Mouse (Mus musculus) spleen, adult 12 weeks (tissue): ENCODE results near the gene Dppa3.
A peak's percentile ranks its signal among the peaks of the same experiment; 100 is the strongest.
"Not testable (repeated sequence)": the region's sequence is repeated elsewhere in the genome, so short reads cannot be mapped to it uniquely, and the experiment has no call there.

ENCODE experiments used
- DNase-seq: peaks from one replicate; pipeline ENCODE4 v3.0.0; 2022; ENCODE audit warnings: low spot score

The Dppa3 gene

DNA sequence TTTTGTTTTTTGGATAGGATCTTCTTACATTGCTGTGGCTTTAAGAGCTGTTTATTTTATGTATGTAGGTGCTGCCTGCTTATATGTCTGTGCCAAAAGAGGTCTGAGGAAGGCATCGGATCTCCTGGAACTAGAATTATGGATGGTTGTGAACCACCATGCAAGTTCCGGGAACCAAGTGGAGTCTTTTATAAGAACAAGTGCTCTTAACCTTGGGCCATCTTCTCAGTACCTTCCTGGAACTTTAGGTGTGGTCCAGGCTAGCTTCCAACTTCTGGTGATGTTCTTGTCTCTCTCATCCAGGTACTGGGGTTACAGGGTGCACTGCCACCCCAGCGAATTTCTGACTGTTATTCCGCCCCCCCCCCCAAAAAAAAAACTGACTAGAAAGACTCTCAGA, 13.8 kb upstream of the Dppa3 start:
- no peak for DNase-seq

DNA sequence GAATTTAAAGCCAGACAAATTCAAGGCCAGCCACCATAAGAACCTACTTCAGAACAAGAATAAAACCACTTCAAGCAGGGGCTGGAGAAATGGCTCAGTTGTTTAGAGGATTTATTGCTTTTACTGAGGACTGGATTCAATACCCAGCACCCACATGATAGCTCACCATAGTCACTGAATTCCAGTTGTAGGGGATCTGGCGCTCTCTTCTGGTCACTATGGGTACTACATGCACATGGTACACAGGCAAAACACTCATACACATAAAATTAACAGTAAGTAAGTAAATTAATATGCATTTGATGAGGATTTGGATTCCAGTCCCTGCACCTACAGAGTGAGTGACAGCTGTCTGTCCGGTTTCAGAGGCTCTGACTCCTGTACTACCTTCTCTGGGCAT, 12.2 kb upstream of the Dppa3 start:
- no peak for DNase-seq

DNA sequence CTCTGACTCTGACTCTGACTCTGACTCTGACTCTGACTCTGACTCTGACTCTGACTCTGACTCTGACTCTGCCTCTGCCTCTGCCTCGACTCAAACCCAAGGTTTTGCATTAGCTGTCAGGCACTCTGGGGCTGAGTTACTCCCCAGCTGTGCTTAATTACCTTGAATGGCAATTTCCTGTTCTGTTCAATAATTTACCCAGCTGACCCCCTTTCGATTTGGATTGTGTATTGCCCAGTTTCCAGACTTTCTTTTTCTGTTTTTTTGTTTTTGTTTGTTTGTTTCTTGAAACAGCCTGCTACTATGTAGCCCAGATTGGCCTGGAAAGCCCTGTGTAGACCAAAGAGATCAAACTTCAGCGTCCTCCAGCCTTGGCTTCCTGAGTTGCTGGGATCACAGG, 10.2 kb upstream of the Dppa3 start:
- no peak for DNase-seq

DNA sequence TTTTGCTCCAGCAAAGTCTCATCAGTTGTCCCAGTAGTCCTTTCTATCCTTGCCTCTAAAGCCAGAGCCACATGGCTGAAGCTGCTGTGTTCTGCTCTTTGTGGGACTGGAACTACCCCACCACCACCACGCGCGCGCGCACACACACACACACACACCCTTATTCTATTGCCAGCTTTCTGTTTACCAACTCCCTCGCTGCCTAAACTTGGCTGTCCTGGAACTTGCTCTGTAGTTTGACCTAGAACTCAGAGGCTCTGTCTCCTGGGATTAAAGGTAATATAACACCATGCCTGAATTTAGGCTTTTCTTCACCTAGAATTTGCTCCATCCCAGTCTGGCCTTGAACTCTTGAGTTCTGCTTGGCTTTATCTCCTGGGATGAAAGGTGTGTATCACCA, 5.1 kb upstream of the Dppa3 start:
- no peak for DNase-seq

DNA sequence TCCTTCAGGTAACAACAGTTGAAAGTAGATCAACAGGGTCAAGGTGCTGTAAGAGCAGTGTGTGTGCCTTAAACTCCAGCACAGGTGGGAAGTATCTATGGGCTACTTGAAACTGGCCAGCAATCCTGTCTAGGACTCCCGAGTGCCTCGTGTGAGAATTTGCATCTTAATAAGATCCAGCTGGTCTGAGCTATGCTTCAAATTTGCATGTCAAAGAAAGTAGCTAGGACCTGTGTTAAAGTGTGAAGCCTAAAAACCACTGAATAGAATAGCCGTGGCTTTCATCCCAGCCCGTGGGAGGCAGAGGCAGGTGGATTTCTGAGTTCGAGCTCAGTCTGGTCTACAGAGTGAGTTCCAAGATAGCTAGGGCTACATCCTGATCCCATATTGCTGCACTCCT, 1.7 kb upstream of the Dppa3 start:
- DNase-seq = no peak

DNA sequence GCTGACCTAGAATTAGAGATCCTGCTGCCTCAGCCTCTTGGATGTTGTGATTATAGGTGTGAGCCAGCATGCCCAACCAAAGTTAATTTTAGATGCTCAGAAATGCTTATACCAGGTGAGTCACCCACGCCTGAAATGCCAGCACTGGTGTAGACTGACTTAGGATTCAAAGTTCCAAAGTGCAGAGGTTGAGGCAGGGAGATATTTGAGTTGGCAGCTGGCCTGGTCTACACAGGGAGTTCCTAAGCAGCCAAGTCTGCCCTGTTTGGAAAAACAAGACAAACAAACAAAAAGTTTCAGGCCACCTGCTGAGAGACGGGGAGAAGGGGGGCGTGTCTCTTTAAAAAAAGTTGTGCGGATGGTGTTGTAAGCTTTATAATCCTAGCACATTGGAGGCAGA, 1.1 kb upstream of the Dppa3 start:
- DNase-seq = no peak

DNA sequence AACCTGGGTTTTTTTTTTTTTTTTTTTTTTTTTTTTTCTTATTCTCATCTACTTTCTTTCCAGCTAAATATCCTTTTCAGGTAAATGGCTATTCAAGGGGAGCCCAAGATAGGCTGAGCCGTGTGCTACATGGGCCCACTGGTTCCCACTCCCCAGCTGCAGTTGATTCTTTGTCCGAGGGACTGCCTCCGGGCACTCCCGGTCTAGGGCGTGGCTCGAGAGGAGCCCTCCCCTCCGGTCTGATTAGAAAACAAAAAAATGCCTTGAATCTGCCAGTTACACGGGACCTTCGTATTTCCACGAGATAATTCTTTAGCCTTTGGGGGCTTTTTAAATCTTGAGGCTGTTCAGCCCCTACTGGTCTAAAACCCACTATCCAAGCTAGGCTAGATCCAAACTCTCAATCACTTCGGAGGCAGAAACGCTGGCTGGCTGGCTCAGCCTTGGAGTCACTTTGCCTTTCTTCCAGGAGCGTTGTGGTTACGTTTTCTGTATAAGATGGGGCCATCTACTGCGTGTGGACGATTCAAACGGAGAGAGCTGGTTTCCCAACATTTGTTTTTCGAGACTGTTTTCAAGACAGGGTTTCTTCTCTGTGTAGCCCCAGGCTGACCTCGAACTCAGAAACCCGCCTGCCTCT, 1.4 kb downstream of the Dppa3 start:
- no peak for DNase-seq

DNA sequence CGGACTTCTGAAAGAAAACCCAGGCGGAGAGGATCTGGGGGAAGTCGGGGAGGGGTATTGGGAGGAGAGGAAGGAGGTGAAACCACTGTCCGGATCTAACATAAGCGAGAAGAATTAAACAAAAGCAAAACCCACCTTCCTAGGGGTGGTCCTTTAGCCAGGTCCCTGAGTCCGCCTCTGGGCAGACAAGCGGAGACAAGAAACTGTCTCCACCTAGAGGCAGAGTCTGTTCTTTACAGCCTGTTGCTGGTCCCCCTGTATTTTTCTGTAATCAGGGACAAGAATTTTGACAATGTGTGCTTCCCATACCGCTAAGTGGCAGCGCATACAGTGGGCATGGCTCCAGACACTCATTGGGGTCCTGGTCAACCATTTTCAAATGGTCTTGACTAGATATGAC, 7.2 kb downstream of the Dppa3 start:
- DNase-seq = no peak

DNA sequence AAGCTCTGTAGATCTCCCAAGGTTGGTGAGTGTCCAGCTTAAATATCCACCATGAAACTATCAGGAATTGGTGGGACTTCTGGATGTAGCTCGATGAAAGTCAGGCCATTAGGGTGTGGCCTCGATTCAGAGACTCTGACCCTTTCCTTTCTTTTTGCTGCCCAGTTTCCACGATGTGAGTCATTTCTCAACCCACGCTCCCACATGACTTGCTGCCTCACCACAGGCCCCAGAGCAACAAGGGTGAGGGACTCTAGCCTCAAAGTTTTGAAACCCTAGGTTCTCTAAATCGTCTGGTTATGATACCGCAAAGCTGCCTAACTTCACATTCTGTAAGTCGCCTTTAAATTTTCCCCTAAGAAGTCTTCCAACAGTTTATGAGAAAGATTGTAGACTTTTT, 9.1 kb downstream of the Dppa3 start:
- no peak for DNase-seq

DNA sequence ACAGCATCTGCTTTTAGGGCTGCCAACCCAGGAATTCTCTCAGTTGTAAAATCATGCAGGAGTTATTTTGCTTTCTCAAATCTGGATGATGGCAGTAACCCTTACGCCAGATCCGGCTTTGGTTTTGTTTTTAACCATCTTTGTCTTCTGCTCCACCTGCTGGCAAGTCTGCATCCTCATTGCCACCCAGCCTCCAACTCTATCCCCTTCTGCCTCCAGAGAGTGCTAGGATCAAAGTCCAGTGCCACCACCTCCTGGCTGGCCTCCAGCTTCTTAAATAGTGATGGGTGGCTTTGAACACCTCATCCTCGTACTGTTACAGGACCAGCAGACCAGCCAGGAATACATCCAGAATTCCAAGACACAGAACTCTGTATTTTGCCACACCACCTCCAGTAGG, 10.5 kb downstream of the Dppa3 start:
- DNase-seq = no peak

DNA sequence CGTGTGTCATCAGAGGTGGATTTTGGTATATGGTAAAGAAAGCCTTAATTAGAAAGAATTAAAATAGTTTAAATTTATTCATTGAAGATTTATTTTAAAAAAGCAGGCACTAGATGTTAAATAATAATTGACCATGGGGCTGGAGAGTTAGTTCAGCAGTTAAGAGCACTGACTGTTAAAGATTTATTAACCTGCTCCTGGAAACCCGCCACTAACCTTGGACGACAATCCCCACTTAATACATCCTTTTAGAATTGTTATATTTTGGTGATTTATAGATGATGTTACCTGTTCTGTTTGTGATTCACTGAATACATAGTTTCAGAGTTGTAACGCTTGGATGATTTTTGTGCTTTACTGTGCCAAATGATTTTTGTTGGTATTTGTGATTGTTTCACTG, 11.4 kb downstream of the Dppa3 start:
- DNase-seq = not testable (repeated sequence)

DNA sequence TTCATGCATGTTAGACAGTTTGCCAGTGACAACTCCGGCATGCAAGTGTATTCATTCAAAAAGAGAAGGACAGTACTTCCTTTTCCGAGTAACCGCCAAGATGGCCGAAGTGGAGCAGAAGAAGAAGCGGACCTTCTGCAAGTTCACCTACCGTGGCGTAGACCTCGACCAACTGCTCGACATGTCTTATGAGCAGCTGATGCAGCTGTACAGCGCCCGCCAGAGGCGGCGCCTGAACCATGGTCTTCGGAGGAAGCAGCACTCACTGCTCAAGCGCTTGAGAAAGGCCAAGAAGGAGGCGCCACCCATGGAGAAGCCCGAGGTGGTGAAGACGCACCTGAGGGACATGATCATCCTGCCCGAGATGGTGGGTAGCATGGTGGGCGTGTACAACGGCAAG, 18.0 kb downstream of the Dppa3 start:
- not testable (repeated sequence) for DNase-seq

DNA sequence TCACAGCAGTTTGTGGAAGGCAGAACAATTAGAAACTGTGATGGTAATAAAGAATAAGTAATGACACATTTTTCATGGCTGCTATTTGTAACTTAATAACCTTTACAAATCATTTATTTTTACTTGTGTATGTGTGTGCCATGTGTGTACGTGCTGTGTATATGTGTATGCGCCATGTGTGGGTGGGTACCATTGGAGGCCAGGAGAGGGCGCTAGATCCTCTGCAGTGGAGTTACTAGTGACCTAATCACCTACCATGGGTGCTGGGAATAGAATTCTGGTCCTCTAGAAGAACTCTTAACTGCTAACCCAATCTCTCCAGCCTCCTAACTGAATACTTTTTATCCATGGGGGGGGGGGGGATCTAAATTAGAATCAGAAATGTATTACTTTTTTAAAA, 23.7 kb downstream of the Dppa3 start:
- DNase-seq = no peak

DNA sequence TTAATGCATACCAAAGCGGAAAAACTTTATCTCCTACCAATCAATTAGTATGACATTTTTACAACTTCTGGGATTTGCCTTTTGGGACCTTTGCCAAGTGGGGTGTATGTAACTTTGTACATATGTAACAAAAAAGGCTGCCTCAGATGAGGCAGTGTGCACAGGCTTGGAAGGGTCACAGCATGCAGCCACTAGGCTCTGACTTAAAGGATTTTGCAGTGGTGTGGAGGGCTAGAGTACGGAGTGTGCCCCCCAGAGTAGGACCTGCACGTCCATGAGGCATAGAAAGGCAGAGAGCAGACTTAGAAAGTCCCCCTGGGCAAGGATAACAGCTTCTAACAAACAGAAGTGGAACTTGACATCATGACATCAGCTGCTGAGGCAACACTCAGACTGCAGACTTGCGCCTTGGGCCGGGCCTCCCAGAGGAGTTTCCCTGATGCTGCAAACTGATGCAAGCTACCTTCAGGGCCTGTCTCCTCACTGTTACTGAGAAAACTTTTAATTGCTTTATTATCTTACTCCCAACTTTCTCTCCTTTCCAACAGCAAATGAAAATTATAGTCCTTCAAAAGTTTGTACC, 24.3 kb downstream of the Dppa3 start:
- no peak for DNase-seq

DNA sequence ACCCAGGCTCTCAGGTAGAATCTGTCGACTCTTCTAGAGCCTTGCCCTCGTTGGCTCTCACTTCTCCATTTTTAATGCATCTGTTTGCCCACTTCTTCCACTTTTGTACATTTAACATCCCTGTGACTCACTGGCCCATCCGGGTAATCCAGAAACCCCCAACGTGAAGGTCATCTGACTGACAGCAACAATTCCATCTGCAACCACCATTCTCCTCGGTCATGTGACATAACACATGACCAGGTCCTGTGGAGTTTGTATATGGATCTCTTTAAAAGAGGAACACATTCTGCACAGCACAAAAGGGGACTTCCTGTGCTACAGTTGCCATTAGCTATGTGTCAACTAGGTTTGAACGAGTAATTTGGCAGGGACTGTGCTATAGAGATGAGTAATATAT, 28.1 kb downstream of the Dppa3 start:
- peak; percentile 19 for DNase-seq

DNA sequence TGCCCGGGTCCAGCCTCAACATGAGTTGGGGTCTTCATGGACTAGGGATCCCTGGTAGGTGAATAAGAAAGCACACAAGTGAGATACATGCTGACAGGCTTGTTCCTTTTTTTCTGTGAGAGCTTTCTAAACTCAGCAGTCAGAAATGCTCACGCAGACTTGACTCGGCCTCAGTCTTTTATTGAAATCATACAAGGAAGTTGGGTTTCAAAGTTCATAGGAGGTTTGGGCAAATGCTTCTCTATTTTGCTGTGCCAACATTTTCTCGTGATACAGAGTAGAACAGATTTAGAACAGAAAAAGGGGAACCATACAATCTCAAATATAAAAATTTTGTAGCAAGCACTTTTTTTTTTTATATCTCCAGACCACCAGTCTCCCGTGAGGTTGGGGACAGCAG, 31.4 kb downstream of the Dppa3 start:
- DNase-seq = no peak

DNA sequence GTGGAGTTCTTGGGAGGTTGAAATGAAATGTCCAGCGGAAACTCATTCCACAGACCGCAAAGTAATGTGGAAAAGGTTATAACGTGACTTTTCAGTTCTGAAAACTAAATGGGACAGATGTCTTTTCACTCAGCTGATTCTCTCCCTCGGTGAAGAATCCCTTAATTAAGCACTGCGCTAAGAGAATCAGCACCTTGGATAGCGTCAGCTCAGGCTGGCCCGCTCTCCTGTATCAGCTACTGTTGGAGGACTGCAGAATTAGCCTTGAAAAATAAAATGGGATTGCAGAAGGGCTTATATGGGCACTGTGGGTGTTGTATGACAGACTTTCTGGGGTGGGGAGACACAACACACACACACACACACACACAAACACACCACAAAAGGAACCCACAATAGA, 33.4 kb downstream of the Dppa3 start:
- no peak for DNase-seq

DNA sequence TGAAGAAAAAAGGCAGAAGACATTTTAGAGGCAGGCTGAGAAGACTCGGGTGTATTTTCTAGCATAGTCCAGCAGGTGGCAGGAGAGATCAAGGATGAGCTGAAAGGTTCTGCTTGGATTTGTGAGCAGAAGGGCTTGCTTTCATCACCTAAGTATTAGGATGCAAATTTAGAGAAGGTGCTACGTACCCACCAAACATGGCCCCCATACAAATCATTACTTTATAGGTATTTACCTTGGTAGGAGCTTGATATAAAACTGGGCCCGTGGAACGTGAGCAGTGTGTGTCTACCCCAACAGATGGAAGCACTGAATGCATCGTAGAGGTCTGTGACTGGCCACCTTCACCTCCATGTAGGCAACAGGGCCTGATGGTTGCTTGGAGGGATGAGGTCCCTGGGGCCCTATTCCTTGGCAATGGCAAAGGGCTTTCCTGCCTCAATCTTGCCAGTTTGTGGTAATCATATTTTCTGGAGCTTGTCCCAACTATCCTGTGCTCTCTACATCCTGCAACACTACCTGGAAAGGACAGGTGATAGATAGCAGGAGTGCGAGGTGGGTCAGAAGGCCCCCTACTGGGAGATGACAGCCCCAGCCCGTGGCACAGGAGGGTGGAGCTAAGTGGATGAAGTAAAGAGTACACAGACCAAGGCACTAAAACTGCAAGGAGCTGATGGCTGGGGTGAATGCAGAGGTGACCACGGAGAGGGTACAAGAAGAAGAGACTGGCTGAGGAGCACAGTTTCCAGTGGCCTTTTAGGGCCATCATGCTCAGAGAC, 34.6 kb downstream of the Dppa3 start:
- no peak for DNase-seq

DNA sequence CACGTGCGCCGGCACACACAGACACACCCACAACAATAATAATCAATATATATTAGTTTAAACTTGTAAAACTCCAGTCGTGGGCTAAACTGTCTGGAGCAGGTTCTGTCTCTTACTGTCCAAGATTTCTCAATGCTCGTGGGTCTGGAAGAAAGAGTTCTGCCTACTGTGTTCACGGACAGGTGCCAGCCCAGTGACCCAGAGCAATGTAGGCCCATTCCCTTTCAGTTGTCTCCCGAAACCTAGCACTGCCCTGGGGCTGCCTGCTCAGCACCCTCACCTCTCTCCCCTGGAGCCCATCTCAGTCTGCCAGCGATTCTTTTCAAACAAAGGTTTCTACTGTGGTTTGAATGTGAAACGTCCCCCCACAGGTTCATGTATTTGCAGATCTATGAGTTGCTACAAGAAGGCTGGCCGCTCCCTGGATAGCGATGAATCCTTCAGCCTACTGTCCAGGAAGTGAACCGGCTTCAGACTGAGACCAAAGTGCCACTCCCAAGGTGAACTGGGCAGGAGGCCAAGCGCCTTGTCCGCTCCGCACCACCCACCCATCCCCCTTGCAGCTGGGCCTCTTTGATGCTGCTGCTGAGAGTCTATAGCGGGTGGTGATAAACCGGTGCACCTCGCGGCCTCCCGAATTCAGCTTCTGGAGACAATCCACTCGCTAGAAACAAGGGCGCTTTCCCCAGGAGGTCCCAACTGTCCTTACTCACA, 36.5 kb downstream of the Dppa3 start:
- no peak for DNase-seq

DNA sequence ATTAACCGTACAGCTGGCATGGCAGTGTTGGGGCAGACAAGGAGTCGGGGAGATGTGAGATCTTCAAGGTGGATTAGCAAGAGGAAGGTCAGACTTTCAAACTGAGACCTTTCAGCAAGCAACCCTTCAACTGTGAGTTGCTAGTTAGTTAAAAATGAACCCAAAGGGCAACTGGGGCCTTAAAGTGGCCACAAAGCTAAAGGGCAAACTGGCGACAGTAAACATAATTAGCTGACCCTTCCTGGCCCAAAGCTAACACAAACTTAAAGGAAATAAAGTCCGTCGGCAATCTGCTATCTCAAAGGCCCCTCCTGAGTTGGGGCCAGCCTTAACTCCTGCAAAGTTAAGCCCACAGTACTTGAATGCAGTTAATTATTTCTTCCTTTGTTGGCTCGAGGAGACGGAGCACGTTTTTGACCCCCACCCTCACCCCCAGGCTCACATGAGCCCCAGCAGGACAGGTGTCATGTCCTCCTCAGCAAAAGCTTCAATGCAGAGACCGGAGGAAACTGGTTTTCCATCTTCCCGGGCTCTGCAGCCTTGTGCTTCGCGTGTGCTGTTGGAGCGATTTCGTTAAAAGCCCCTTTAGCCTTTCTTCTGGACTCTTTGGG, 37.5 kb downstream of the Dppa3 start:
- no peak for DNase-seq

DNA sequence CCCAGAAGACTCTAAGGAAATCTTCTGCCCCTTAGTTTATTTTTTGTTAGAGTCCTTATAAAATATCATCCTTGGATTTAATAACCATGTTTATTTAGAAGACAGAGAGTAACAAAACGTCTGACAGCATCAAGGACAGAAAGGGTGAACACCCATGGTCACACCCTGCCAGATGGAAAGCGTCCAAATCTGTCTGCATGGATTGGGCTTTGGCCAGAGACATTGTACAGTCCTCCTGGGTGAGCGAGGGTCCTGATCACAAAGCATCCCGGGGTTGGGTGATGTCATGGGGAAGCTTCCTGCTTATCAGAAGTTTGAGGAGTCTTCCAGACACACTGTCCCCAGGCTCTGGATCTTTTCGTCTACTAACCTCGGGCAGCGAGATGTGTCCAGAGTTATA, 39.7 kb downstream of the Dppa3 start:
- no peak for DNase-seq

DNA sequence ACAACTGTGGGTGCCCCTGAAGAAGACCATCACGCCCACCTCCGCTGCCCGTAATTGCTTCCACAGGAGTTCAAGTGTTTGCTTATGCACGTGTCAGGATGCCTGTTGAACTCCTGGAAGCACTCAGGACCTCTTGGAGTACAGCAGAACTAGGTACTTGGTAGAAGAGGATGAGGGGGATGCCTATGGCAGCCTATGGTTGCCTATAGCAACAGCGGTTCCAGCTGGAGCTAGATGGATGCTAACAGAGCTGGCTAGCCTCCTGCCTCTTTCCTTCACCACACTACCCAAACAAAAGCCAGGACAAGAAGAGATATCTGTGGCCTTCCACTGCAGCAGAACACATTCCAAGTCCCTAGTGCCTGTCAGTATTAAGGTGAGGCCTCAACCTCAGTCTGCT, 41.5 kb downstream of the Dppa3 start:
- DNase-seq = no peak

DNA sequence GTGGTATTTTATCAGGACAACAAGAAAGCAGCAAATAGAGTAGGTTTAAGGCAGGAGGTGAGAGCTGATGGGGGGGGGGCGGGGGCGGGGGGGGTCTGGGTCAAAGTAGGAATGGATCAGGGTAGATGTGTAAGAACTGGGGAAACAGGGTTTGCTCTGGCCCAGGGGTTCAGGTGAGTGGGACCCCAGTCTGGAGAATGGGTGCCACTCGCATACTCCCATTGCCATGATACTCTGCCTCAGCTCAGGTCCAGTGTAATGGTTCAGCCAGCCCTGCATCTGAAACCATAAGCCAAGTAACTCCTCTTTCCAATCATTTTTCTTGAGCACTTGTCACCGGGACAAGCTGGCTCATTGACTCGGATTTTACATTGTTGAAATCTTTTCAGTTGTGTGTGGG, 42.6 kb downstream of the Dppa3 start:
- no peak for DNase-seq
